Mouse (Mus musculus) liver, adult 2 months (tissue): ENCODE results near the gene Hypm. TPM values are rescaled to one million over a fixed set of nuclear protein-coding genes. Genes with fewer than 3 reads are reported as not detected.

ENCODE experiments used
- DNase-seq: peaks from one replicate; pipeline ENCODE4 v3.0.0-alpha.2; 2011; ENCODE audit warnings: low read depth, low spot score; ENCODE audit errors: extremely low read depth
- H3K27ac ChIP-seq: fragments of 200-500 bp; replicated peaks from 2 replicates; pipeline ENCODE4 v1.5.1; 2012; ENCODE audit warnings: low read depth, mild to moderate bottlenecking, control low read depth, inconsistent platforms, low read length; ENCODE audit not compliant: insufficient read depth
- H3K27me3 ChIP-seq: fragments of 200-500 bp; 2 replicates; pipeline ENCODE4 v1.6.1; 2012; ENCODE audit warnings: mild to moderate bottlenecking, moderate library complexity, low read length, inconsistent platforms; ENCODE audit not compliant: control insufficient read depth, insufficient read depth
- H3K36me3 ChIP-seq: fragments of 200-500 bp; 2 replicates; pipeline ENCODE4 v1.6.1; 2012; ENCODE audit warnings: low read length, inconsistent platforms; ENCODE audit not compliant: control insufficient read depth, insufficient read depth
- H3K4me1 ChIP-seq: fragments of 200-500 bp; 2 replicates; pipeline ENCODE4 v1.6.1; 2011; ENCODE audit warnings: low read length; ENCODE audit not compliant: control insufficient read depth, insufficient read depth
- H3K4me3 ChIP-seq: fragments of 200-500 bp; 2 replicates; pipeline ENCODE4 v1.5.1; 2011; ENCODE audit warnings: low read depth, mild to moderate bottlenecking, control low read depth, low read length, moderate library complexity; ENCODE audit not compliant: insufficient read depth
- H3K79me2 ChIP-seq: fragments of 200-500 bp; 2 replicates; pipeline ENCODE4 v1.6.1; 2012; ENCODE audit warnings: inconsistent platforms, mild to moderate bottlenecking, low read length, moderate library complexity; ENCODE audit not compliant: control insufficient read depth, insufficient read depth
- H3K9ac ChIP-seq: fragments of 200-500 bp; 2 replicates; pipeline ENCODE4 v1.6.1; 2012; ENCODE audit warnings: low read depth, mild to moderate bottlenecking, control low read depth, inconsistent platforms, low read length
- CTCF ChIP-seq: fragments of 200-500 bp; IDR thresholded peaks from 2 replicates; pipeline ENCODE4 v1.5.1; 2011; ENCODE audit warnings: low read depth, low read length, control low read depth
- POLR2A ChIP-seq: fragments of 200-500 bp; IDR thresholded peaks from 2 replicates; pipeline ENCODE4 v1.6.1; 2011; ENCODE audit warnings: low read length, control low read depth; ENCODE audit not compliant: insufficient read depth; ENCODE audit errors: extremely low read depth
- WGBS: fragments of 180-500 bp; shearing (Covaris S2); methylation state at CpG from one replicate; pipeline ENCODE4 v1.1.7; 2018; 5-methylcytosine and 5-hydroxymethylcytosine counted together
- polyA plus RNA-seq: library from polyadenylated mRNA; depleted of rRNA; stranded (reverse); fragments of >200 nt; gene quantifications from 2 replicates; pipeline ENCODE4 v1.2.3, GENCODE M21; 2012; rRNA removed
- total RNA-seq: library from RNA; depleted of rRNA; stranded (reverse); fragments of >200 nt; gene quantifications from 2 replicates; pipeline ENCODE4 v1.2.3, GENCODE M21; 2014; rRNA removed

Hypm gene
- 0.40 and 0.83 TPM in 2 replicates for total RNA-seq
- not detected in 2 replicates for polyA plus RNA-seq

DNA sequence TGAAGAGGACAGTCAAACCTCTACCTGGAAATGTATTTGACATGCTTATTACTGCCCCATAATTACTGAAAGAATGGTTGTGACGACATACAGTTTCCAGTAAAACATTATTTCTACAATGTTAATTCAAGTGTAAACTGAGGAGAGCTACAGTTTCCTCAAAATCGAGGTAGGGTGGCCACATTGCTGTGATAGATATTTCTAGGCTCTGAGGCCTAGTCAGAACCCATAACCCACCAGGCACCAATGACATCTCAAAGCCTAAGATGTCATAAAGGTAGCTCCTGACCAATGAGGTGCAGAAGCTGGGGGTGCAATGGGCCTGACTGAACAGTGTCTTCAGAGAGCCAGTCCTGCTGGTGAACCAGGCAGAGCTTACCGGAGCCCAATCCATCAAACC is at the start of gene Hypm:
Gene Hypm, plus strand, starts transcription at position 301 of the 400 bp plus-strand sequence.
- H3K4me3 ChIP-seq: no peak within 1 kb of the TSS
- WGBS: 90% methylated on average over 3 of the region's 3 CpGs
- DNase-seq: no peak
- H3K4me1 ChIP-seq: peaks cover 3% of the 10 kb centered on the region; the same call in 1 of the 2 replicates
- H3K79me2 ChIP-seq: no peaks in the 10 kb centered on the region
- no peak within 1 kb of the TSS for H3K27ac ChIP-seq
- no peak within 1 kb of the TSS for H3K9ac ChIP-seq
- TF ChIP-seq CTCF (no peak), POLR2A (no peak)
- no peaks in the 10 kb centered on the region for H3K27me3 ChIP-seq
- H3K36me3 ChIP-seq: no peaks in the 10 kb centered on the region

DNA sequence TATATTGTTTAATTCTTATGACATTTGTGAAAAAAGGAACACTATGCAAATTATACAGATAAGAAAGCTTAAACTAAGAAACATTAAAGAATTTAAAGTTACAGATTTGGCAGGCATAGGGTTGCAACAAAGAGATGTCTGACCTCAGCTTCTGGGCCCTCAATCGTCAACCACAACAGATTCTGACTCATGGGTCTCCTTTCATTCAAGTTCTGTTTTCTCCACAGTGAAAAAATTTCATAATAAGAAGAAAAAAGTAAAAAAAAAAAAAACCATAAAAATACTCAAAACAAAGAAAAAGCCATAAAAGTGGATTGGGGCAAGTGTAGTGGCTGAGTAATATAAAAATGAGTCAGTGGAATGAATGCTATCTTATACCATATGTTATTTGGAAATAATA is 36.6 kb upstream of the Hypm start:
- Histone ChIP-seq H3K27ac (no peak overlapping the region), H3K27me3 (no peaks in the 10 kb centered on the region), H3K79me2 (no peaks in the 10 kb centered on the region), H3K9ac (no peak overlapping the region), H3K4me1 (peaks cover 2% of the 10 kb centered on the region; the same call in 1 of the 2 replicates), H3K4me3 (no peak overlapping the region), H3K36me3 (no peaks in the 10 kb centered on the region)
- WGBS: 86% methylated on average over 1 of the region's 1 CpGs
- TF ChIP-seq POLR2A (no peak), CTCF (no peak)
- no peak for DNase-seq

DNA sequence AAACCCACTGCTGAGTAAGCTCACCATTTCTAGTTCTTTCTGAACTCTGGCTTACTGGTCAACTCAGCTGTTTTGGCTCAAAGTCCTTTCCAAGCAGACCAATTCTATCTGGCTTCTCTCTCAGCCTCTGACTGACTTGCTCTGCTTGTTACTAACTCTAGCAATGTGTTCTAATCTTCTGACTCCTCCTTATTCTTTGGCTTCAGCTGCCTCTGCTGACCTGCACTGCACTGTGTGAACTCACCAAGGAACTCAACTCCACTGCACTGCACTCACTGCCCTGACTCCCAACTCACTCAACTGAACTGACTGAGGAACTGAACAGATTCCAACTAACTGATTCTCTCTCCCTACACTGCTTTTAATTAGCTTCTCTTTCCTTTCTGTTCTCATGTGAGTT is 34.3 kb upstream of the Hypm start:
- H3K79me2 ChIP-seq: no peaks in the 10 kb centered on the region
- TF ChIP-seq CTCF: no peak

DNA sequence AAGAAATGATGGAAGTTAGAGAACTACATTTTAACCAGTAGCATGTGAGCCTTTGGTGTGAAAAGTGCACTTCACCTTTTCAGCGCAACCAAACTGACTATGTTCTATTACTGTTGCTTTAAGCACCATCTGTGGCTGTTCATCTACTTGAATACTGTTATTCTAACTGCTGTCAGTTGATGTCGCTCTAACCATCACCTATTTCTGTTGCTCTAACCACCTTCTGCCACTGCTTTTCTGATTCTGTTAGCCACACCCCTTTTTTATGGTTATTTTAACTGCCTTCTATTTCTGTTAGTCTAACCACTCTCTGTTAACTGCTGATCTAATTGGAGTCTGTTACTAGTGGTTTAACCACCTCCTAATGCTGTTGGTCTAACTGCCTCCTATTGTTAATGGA is 11.9 kb upstream of the Hypm start:
- no peaks in the 10 kb centered on the region for H3K27me3 ChIP-seq
- H3K27ac ChIP-seq: no peak overlapping the region
- no peaks in the 10 kb centered on the region for H3K4me1 ChIP-seq
- TF ChIP-seq CTCF (no peak), POLR2A (no peak)
- DNase-seq: no peak
- 80% methylated on average over 2 of the region's 2 CpGs for WGBS
- no peak overlapping the region for H3K4me3 ChIP-seq
- no peaks in the 10 kb centered on the region for H3K36me3 ChIP-seq
- H3K79me2 ChIP-seq: no peaks in the 10 kb centered on the region
- H3K9ac ChIP-seq: no peak overlapping the region

More for the DNA sequence above, 34.3 kb upstream of the Hypm start:
- Histone ChIP-seq H3K36me3 (no peaks in the 10 kb centered on the region), H3K9ac (no peak overlapping the region), H3K27ac (no peak overlapping the region), H3K4me1 (peaks cover 2% of the 10 kb centered on the region; the same call in 1 of the 2 replicates), H3K4me3 (no peak overlapping the region), H3K27me3 (no peaks in the 10 kb centered on the region)
- DNase-seq: peak; percentile 39

DNA sequence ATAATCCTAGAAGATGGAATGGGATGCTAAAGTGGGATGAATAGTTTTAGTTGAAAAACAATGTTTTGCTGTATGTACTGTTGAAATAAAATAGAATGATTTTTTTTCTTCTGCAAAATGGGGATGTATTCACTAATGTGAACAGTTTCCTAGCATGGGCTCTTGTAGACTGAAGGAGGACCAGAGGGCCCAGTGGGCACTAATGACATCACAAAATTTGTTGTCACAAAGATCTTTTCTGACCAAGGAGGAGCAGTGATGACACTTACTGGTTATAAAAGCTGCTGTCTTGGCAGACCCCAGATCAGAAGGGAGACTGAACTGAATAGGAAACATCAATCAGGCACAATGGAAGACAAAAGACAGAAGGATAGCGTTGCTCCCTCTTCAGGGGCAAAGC is 2.7 kb downstream of the Hypm start, which contains the start of gene H2al3:
Gene H2al3, plus strand, starts transcription at position 301 of the 400 bp plus-strand sequence.
- H3K4me3 ChIP-seq: no peak within 1 kb of the TSS
- no peaks in the 10 kb centered on the region for H3K79me2 ChIP-seq
- no peaks in the 10 kb centered on the region for H3K36me3 ChIP-seq
- 76% methylated on average over 1 of the region's 1 CpGs for WGBS
- H3K27me3 ChIP-seq: no peaks in the 10 kb centered on the region
- H3K27ac ChIP-seq: no peak within 1 kb of the TSS
- no peak within 1 kb of the TSS for H3K9ac ChIP-seq
- TF ChIP-seq POLR2A (no peak), CTCF (no peak)
- no peak for DNase-seq
- H3K4me1 ChIP-seq: no peaks in the 10 kb centered on the region

DNA sequence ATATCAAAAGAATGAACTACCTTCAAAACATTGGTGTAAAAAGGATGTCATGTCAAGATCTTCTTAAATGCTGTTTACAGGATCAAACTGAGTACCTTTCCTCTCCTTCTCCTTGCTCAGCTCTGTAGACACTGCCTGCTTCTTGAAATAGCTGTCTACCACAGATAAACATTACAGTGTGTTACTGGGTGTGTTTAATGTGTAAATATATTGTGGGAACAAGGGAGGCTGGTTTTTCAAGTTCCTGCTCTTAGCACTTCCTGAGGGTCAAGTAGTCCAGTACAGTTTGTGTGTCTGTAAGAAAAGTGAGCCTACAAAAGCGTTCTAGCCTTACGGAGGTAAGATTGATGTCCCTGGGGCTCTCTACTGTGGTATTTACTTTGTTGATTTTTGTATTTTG is 15.1 kb downstream of the Hypm start:
- TF ChIP-seq POLR2A (no peak), CTCF (no peak)
- Histone ChIP-seq H3K36me3 (no peaks in the 10 kb centered on the region), H3K79me2 (no peaks in the 10 kb centered on the region), H3K9ac (no peak overlapping the region), H3K4me1 (no peaks in the 10 kb centered on the region), H3K4me3 (no peak overlapping the region), H3K27ac (no peak overlapping the region), H3K27me3 (no peaks in the 10 kb centered on the region)
- DNase-seq: no peak
- 84% methylated on average over 2 of the region's 2 CpGs for WGBS
